Mouse (Mus musculus) megakaryocyte, embryonic 14.5 days (primary cell): ENCODE data around the gene Mndal.
"Not testable (repeated sequence)": the region's sequence is repeated elsewhere in the genome, so short reads cannot be mapped to it uniquely, and the experiment has no call there.

Source experiments
- FLI1 ChIP-seq: IDR thresholded peaks from 2 replicates; pipeline ENCODE4 v1.6.1; 2012; ENCODE audit warnings: low read length, inconsistent platforms, mixed read lengths
- GATA1 ChIP-seq: IDR thresholded peaks from 3 replicates; pipeline ENCODE4 v1.6.1; 2012; ENCODE audit warnings: mixed read lengths, low read length, inconsistent platforms, borderline replicate concordance

DNA sequence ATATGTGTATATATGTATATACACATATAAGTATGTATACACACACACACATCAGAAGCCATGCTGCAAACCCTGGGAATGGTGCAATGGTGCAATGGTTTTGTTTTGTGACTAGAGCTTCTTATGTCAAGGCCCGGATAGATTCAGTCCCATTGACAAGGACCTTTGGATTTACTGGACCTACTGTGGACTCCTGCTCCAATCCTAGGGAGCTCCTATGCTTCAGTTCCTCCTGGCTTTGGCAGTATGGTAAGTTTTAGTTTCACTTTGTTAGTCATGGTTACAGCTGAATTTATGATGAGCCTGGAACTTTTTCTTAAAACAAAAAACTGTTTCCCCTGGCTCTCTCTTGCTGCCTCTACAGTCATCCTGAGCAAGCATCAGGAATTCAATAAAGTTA lies 65.2 kb downstream of the Mndal start:
- not testable (repeated sequence) for TF ChIP-seq FLI1, GATA1
